Mouse (Mus musculus): ENCODE results near the gene Fzd4. TPM values are rescaled to one million over a fixed set of nuclear protein-coding genes. Genes with fewer than 3 reads are reported as not detected.

Fzd4 gene
- polyA plus RNA-seq, 1 experiment from 2014 or later = 6.4 TPM

GRCm38 (mm10) chr7:89403053-89403972 is 842 bp upstream of the Fzd4 start:
- peaks cover 8% of the 10 kb centered on the region; the same call in 1 of the 2 replicates for H3K36me3 ChIP-seq (ENCODE audit: control insufficient read depth, insufficient read depth)
- peak; percentile 36 for TF ChIP-seq CTCF (IDR thresholded peaks at IDR 0.05; ENCODE audit: low read depth)
- H3K27me3 ChIP-seq (replicated peaks; ENCODE audit: control insufficient read depth, insufficient read depth, low read length) = no peaks in the 10 kb centered on the region
- ATAC-seq = peak; percentile 82
- peak overlapping the region; percentile 85 for H3K9ac ChIP-seq (ENCODE audit: low read depth, low read length)
- H3K9me3 ChIP-seq (ENCODE audit: control insufficient read depth) = no peaks in the 10 kb centered on the region
- H3K4me1 ChIP-seq (replicated peaks; ENCODE audit: control insufficient read depth, insufficient read depth, low read length) = 0 out of 2 replicates have a peak, but pooled peaks cover 5% of the 10 kb centered on the region
- H3K4me2 ChIP-seq (replicated peaks; ENCODE audit: low read depth) = peak overlapping the region; percentile 99
- H3K27ac ChIP-seq (ENCODE audit: low read depth, low read length) = peak overlapping the region; percentile 93
- WGBS = 4% methylated on average over 51 of the region's 52 CpGs
- H3K4me3 ChIP-seq (ENCODE audit: low read depth, low read length) = peak overlapping the region; percentile 86

- Histone ChIP-seq H3K9ac (ENCODE audit: low read depth, low read length) (peak overlapping the region; percentile 85), H3K27me3 (replicated peaks; ENCODE audit: control insufficient read depth, insufficient read depth, low read length) (no peaks in the 10 kb centered on the region), H3K9me3 (ENCODE audit: control insufficient read depth) (no peaks in the 10 kb centered on the region), H3K36me3 (ENCODE audit: control insufficient read depth, insufficient read depth) (peaks cover 11% of the 10 kb centered on the region; the same call in 1 of the 2 replicates), H3K4me2 (replicated peaks; ENCODE audit: low read depth) (peak overlapping the region; percentile 99), H3K4me1 (replicated peaks; ENCODE audit: control insufficient read depth, insufficient read depth, low read length) (peaks cover 10% of the 10 kb centered on the region; the same call in 1 of the 2 replicates), H3K4me3 (ENCODE audit: low read depth, low read length) (peak overlapping the region; percentile 86), H3K27ac (ENCODE audit: low read depth, low read length) (peak overlapping the region; percentile 93)
- no peak for TF ChIP-seq CTCF (IDR thresholded peaks at IDR 0.05; ENCODE audit: low read depth)
- WGBS = under 1% methylated on average over 35 of the region's 35 CpGs
- ATAC-seq = no peak
These were observed 732 bp downstream of the Fzd4 start for GRCm38 (mm10) chr7:89404734-89405440.

GRCm38 (mm10) chr7:89406011-89406410 is 1.9 kb downstream of the Fzd4 start:
- 35% methylated on average over 1 of the region's 1 CpGs for WGBS
- H3K4me3 ChIP-seq (ENCODE audit: low read depth, low read length) = peak overlapping the region; percentile 86
- ATAC-seq = no peak
- H3K9me3 ChIP-seq (ENCODE audit: control insufficient read depth) = no peaks in the 10 kb centered on the region
- peaks cover 20% of the 10 kb centered on the region for H3K4me1 ChIP-seq (replicated peaks; ENCODE audit: control insufficient read depth, insufficient read depth, low read length)
- H3K36me3 ChIP-seq (ENCODE audit: control insufficient read depth, insufficient read depth) = peaks cover 11% of the 10 kb centered on the region; the same call in 1 of the 2 replicates
- H3K9ac ChIP-seq (ENCODE audit: low read depth, low read length) = no peak overlapping the region
- H3K4me2 ChIP-seq (replicated peaks; ENCODE audit: low read depth) = peak overlapping the region; percentile 99
- H3K27me3 ChIP-seq (replicated peaks; ENCODE audit: control insufficient read depth, insufficient read depth, low read length) = no peaks in the 10 kb centered on the region
- TF ChIP-seq CTCF (IDR thresholded peaks at IDR 0.05; ENCODE audit: low read depth) = no peak
- H3K27ac ChIP-seq (ENCODE audit: low read depth, low read length) = 0 out of 2 replicates have a peak overlapping the region, but pooled peaks have one; percentile 17

- Histone ChIP-seq H3K4me2 (replicated peaks; ENCODE audit: low read depth) (peak overlapping the region; percentile 14; the same call in 1 of the 2 replicates), H3K4me1 (replicated peaks; ENCODE audit: control insufficient read depth, insufficient read depth, low read length) (peaks cover 24% of the 10 kb centered on the region), H3K4me3 (ENCODE audit: low read depth, low read length) (no peak overlapping the region), H3K27me3 (replicated peaks; ENCODE audit: control insufficient read depth, insufficient read depth, low read length) (no peaks in the 10 kb centered on the region), H3K36me3 (ENCODE audit: control insufficient read depth, insufficient read depth) (peaks cover 11% of the 10 kb centered on the region; the same call in 1 of the 2 replicates), H3K9ac (ENCODE audit: low read depth, low read length) (no peak overlapping the region), H3K27ac (ENCODE audit: low read depth, low read length) (no peak overlapping the region), H3K9me3 (ENCODE audit: control insufficient read depth) (no peaks in the 10 kb centered on the region)
- no peak for ATAC-seq
- WGBS = 75% methylated on average over 24 of the region's 24 CpGs
- no peak for TF ChIP-seq CTCF (IDR thresholded peaks at IDR 0.05; ENCODE audit: low read depth)
These were observed 3.1 kb downstream of the Fzd4 start for GRCm38 (mm10) chr7:89407006-89407940.

GRCm38 (mm10) chr7:89410294-89410693 is 6.1 kb downstream of the Fzd4 start:
- no peak for TF ChIP-seq CTCF (IDR thresholded peaks at IDR 0.05; ENCODE audit: low read depth)
- peaks cover 24% of the 10 kb centered on the region for H3K4me1 ChIP-seq (replicated peaks; ENCODE audit: control insufficient read depth, insufficient read depth, low read length)
- no peak for ATAC-seq
- no peaks in the 10 kb centered on the region for H3K27me3 ChIP-seq (replicated peaks; ENCODE audit: control insufficient read depth, insufficient read depth, low read length)
- H3K4me2 ChIP-seq (replicated peaks; ENCODE audit: low read depth) = no peak overlapping the region
- no peak overlapping the region for H3K9ac ChIP-seq (ENCODE audit: low read depth, low read length)
- H3K27ac ChIP-seq (ENCODE audit: low read depth, low read length) = peak overlapping the region; percentile 77; the same call in 1 of the 2 replicates
- H3K4me3 ChIP-seq (ENCODE audit: low read depth, low read length) = no peak overlapping the region
- no peaks in the 10 kb centered on the region for H3K9me3 ChIP-seq (ENCODE audit: control insufficient read depth)
- H3K36me3 ChIP-seq (ENCODE audit: control insufficient read depth, insufficient read depth) = peaks cover 11% of the 10 kb centered on the region; the same call in 1 of the 2 replicates
- WGBS = 44% methylated on average over 4 of the region's 4 CpGs
